Mouse (Mus musculus) embryo, embryonic 9.5 days (tissue): ENCODE measurements around the gene Zfp879.

Experiments
- DNase-seq: peaks from one replicate; pipeline ENCODE4 v3.0.0-alpha.2; 2017; ENCODE audit errors: extremely low spot score

The Zfp879 gene

GRCm38 (mm10) chr11:50841023-50841735, at the start of gene Zfp879:
TSS of gene Zfp879 (minus strand) at chr11:50841552.
- DNase-seq, result peak; percentile 88

DNA sequence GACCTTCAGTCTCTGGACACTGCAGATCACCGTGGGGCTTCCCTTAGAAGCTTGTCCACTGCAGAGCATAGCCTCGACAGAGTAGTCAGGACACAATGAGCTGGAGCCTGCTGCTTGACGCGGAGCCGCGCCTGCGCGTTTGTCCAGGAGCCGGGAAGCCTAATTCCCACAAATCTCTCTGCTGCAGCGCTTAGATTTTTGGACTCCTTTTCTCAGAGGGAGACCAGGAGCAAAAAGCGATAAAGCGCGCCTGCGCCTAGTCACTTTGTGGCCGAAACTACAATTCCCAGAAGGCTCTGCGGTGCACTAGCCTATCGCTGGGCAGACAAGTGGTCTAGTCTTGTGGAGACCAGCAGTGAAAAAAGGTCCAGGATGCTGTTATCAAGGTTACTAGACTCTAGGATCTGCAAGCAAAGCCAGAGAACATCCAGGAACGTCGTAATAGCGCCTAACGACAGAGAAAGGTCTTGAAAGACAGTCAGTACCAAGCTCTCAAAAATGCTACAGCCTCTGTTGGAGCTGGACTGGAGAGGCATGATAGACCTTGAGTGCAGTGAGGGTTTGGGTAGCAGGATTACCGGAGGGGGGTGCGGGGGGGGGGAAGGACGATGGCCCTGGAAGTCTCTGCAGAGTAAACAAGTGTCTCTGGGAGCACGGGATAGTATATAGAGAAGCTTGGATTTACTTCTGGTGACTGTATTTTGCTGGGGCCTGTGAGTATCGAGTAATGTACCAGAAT, 46.2 kb upstream of the Zfp879 start, which contains the start of gene Zfp454:
TSS of gene Zfp454 (minus strand) at position 262 of the 739 bp plus-strand sequence.
- peak; percentile 86 for DNase-seq

DNA sequence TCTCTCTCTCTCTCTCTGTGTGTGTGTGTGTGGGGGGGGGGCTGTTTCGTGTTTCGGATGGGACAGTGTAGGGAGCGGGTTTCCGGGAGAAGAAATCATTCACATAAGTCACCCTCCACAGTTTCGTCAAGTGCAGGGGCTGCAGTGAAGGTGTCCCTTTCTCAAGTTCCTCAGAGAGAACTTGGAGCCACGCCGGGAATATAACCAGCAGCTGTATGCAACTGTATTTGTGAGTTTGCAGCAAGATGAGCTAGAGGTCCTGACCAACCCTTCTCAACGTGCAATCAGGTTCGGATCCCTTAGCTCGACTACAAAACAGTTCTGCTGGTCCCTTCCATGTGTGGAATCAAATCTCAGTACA, 45.6 kb upstream of the Zfp879 start:
- DNase-seq, result no peak

GRCm38 (mm10) chr11:50886231-50886932, 45.0 kb upstream of the Zfp879 start:
- peak; percentile 3 for DNase-seq

GRCm38 (mm10) chr11:50883756-50884155, 42.4 kb upstream of the Zfp879 start:
- DNase-seq, result no peak

GRCm38 (mm10) chr11:50878641-50879040, 37.3 kb upstream of the Zfp879 start:
- DNase-seq, result no peak

GRCm38 (mm10) chr11:50850989-50851601, 9.7 kb upstream of the Zfp879 start:
- DNase-seq, result peak; percentile 27

GRCm38 (mm10) chr11:50850177-50850735, 8.9 kb upstream of the Zfp879 start, which contains the start of gene Grm6:
TSS of gene Grm6 (plus strand) at chr11:50850685.
- DNase-seq, result no peak

- no peak for DNase-seq
Observed at GRCm38 (mm10) chr11:50849310-50849709, 8.0 kb upstream of the Zfp879 start.

GRCm38 (mm10) chr11:50848520-50849137, 7.3 kb upstream of the Zfp879 start:
- no peak for DNase-seq

- DNase-seq, result no peak
Observed at GRCm38 (mm10) chr11:50847047-50847446, 5.7 kb upstream of the Zfp879 start.

DNA sequence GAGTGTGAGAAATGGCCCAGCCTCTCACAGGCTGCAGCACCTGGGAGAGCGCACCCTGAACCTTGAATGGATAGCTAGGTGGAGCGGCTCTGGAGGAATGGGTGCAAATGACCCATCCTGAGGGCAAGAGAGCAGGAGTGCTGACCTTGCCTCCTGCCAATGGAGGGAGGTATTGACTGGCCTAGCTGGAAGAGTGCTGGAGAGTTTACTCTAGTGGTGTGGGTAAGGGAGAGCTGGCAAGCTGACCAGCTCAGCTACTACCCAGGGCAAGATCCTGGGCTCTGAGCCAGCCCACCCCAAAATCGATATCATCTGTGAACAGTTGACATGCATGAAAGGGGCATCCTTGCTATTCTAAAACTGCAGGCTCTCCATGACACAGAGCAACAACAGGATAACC, 4.6 kb upstream of the Zfp879 start:
- no peak for DNase-seq

DNA sequence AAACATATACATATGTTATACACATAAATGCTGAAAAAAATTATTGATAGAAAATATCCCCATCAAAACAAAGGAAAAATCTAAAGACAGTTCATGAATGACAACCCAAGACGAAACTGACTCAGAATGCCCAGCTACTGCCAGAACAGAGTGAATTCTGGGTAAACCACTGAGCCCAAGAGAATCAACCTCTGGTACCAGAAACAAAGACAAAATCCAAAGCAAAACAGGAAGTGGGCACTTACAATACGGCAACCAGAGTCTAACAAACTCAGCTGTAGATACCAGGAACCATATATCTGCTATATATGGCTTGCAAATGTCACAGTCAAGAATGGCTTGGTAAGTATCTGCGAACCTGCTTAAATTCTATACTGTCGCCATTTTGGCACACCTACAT, 5.6 kb downstream of the Zfp879 start:
- no peak for DNase-seq

- DNase-seq, result peak; percentile 91
Observed at GRCm38 (mm10) chr11:50827010-50827953, 14.1 kb downstream of the Zfp879 start, which contains the start of gene Zfp354c. TSS of gene Zfp354c (minus strand) at chr11:50827724.

DNA sequence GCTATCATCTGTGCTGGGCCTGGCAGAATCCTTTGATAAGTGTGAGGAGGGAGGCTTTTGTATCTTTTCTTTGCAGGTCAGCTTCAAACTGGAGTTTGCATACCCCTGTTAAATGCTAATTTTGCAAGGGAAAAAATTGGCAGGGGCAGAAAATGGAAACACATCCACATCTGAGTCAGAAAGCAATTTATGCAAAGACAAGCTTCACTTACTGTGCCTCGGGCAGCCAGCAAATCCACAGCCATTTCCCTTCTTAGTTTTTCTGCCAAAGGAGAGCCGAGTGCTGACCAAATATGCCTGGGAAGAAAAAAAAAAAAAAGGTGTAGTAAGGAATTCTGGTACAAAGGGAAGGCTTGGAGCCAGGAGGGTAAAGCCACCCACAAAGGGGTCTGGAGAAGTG, 15.1 kb downstream of the Zfp879 start:
- DNase-seq, result no peak

DNA sequence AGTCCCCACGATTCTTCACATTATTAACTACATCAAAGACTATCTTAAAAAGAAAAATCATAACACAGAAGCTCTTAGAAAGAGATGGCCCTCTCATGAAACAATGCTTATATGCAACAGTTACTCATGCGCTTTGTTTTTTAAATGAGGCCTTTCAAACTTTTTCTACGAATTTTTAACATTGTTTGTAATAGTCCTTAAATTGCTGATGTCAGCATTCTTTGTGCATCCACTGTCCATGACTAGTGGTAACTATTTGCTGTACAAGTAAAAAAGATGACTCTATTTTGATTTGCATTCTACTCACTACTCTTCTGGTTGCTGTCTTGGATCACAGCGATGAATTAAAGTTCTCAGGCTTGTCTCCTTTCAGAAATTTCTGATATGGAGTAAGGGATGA, 27.1 kb downstream of the Zfp879 start:
- no peak for DNase-seq

- DNase-seq, result no peak
Observed at GRCm38 (mm10) chr11:50798836-50799235, 42.5 kb downstream of the Zfp879 start.

DNA sequence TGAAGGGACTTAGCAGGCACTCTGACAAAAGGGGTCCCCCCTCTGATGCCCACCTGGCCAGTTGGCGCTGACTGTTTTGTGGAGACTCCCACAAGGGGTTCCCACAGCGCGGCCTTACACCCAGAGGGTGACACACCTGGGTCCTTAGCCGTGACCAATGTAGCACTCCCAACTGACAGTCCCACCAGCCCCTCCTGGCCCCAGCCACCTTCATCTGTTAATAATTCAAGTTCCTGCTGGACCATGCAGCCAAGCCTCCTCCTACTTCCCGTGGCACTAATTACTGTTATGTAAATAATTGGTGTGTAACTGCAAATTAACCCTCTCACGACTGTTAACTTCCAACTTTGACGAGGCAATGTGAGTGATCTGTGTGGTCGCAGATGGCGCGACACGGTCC, 43.7 kb downstream of the Zfp879 start:
- no peak for DNase-seq
